Mouse (Mus musculus) cerebellum, adult (tissue): ENCODE results near the gene Disp3.

Source experiments
- ATAC-seq: cut with Nextera tagmentation; 2 replicates; pipeline ENCODE4 v1.9.2; 2017; ENCODE audit warnings: mild to moderate bottlenecking, moderate library complexity, mixed read lengths; ENCODE audit not compliant: insufficient number of reproducible peaks, low FRiP score, low TSS enrichment

Gene Disp3

DNA sequence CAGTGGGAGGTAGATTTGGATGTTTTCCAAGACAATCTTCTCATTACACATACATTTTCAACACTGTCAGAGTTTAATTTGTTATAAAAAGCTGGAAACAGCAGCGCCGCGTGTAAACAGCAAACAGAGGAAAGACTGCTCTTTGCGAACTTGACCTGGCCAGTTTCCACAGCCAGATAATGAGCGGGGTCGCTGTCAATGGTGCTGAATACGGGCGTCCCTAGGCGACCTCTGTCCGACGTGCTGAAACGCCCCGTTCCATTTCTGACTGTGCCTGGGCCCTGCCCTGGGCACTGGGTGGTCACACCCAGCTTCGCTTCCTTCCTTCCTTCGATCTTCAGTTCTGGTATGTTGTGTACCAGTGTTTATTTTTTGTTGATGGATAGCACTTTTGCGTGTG lies 58.1 kb downstream of the Disp3 start:
- ATAC-seq, result no peak

DNA sequence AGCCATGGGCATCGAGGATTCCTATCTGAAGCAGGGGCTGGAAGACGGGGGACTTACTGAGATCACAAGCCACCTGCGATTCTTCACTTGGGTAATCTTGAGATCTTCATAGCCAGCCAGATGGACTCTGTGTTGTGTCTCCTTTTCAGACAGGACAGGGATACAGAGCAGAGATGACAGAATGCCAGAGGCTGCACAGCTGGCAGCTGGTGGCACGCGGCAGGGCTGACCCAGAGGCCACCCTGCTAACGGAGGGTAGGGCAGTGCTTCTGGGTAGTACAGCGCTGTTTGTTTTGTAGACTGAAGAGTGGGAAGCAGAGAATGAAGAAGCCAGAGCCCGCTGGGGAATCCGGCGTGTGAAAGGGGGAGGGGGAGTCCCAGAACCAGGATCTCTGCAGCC lies 64.8 kb downstream of the Disp3 start:
- ATAC-seq, result no peak

- ATAC-seq, result no peak
These were observed 67.1 kb downstream of the Disp3 start for GRCm38 (mm10) chr4:148220656-148221055.

- no peak for ATAC-seq
These were observed 69.5 kb downstream of the Disp3 start for GRCm38 (mm10) chr4:148218238-148218637.

DNA sequence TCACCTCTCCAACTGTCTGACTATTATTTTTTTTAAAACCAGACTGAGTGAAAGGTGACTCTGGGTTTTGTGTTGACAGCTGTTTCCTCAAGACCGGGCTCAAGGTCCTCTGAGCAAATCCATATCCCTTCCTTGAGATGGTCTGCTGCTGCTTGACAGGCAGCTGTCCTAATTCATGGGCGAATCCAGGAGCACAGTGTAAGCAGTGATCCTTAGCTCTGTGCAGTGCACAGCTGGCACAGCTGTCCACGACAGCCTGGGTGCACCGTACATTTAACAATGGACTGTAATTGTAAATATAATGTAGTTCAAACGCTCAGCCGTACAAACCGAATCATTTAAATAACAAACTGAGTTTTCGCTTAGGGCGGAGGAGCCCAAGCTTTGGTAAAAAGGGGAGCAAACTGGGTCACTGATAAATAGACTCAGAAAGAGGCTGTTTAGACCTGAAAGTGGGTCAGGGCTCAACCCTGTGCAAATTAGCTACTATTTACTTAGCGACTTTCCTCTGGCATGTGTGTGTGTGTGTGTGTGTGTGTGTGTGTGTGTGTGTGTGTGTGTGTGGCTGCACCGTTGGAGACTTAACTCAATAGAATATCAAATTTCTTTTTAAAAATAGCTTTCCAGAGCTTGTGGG lies 72.4 kb downstream of the Disp3 start:
- no peak for ATAC-seq

DNA sequence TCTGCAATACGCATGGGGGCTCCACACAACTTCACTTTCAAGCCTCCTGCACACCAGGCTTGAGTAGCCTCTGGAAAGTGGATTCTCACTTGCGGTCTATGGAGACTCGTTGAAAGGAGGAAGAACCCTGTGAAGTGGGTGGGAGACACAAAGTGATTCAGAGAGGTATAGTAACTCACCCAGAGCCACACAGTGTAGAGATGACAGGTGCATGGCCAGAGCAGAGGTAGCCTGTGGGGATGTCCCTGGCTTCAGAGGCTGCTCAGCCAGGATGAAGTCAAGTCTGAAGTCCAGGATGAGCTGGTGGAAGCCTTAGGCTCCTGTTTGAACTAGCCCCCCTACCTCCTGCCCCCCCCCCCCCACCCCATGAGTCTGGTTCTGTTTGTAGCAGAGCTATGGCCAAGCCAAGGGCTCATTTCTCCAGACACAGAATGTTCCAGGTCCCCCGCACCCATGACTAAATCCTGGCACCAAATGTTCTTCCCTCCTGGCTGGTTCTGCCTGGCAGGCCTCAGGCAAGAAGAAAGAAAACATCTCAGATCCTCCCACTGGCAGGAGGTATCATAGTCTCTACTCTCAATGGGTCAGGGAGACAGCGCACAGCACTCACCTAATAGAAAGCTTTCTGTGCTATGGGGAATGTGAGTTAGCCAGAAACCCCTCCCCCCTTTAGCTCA lies 73.2 kb downstream of the Disp3 start:
- no peak for ATAC-seq

GRCm38 (mm10) chr4:148204873-148205232 lies 82.9 kb downstream of the Disp3 start:
- ATAC-seq, result no peak

- no peak for ATAC-seq
These were observed 83.5 kb downstream of the Disp3 start for GRCm38 (mm10) chr4:148204061-148204872.

DNA sequence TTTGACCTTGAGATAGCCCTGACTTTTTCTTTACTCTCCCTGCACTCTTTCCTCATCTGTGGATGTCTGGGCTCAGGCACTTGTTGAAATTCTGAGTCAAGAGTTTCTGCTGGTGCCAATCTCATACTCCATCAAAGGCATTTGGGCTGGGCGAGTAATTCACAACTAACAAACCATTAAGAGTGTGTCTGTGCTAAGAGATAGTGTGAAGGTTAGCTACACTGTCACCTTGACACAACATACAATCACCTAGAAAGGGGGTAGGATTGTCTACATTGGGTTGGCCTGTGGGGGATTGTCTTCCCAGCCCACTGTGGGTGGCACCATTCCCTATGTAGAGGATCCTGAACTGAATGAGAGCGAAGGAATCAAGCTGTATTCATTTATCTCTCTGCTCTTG lies 84.2 kb downstream of the Disp3 start:
- ATAC-seq, result no peak

GRCm38 (mm10) chr4:148198721-148199120 lies 89.0 kb downstream of the Disp3 start:
- no peak for ATAC-seq

- ATAC-seq, result no peak
These were observed 93.4 kb downstream of the Disp3 start for GRCm38 (mm10) chr4:148194400-148194799.

- no peak for ATAC-seq
These were observed 95.0 kb downstream of the Disp3 start for GRCm38 (mm10) chr4:148192707-148193245.
